Mouse (Mus musculus) G1E (cell line): ENCODE data around the gene Car7.

ENCODE experiments used
- CTCF ChIP-seq: IDR thresholded peaks from 2 replicates; pipeline ENCODE4 v1.5.1; 2012; ENCODE audit warnings: low read depth, low read length, inconsistent platforms, mixed read lengths
- GATA1 ChIP-seq: IDR thresholded peaks from 2 replicates; pipeline ENCODE4 v1.6.1; 2012; ENCODE audit warnings: borderline replicate concordance, low read length, inconsistent platforms, mixed read lengths
- POLR2AphosphoS5 ChIP-seq: IDR thresholded peaks from 2 replicates; pipeline ENCODE4 v1.6.1; 2012; ENCODE audit warnings: low read depth, low read length, inconsistent platforms; ENCODE audit not compliant: insufficient replicate concordance
- TAL1 ChIP-seq: conservative IDR thresholded peaks from 2 replicates; pipeline ENCODE4 v1.6.1; 2012; ENCODE audit warnings: low read depth, low read length, inconsistent platforms, mixed read lengths

DNA sequence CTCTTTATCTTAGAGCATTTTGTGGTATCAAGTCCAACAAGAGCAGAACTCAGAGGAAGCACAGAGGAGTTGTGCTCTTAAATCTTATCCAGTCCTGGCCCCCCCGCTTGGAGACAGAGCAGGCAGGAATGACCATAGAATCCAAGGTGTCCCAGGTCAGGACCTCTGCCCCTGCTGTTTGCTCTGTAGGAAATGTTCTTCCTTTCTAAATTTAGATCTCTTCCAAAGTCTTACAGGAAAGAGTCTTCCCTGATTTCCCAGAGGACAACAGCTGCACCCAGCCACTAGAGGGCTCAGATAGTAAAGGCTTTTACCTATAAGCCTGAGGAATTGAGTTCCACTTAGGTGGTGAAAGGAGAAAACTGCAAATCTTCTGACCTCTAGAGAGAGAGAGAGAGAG lies 35.1 kb downstream of the Car7 start:
- no peak for TF ChIP-seq CTCF
- no peak for TF ChIP-seq POLR2AphosphoS5
- no peak for TF ChIP-seq GATA1
- no peak for TF ChIP-seq TAL1
